Mouse (Mus musculus): ENCODE results near the gene Tle3.

Tle3 gene

GRCm38 (mm10) chr9:61406343-61406742 is 34.2 kb downstream of the Tle3 start:
- Histone ChIP-seq H3K9me3 (ENCODE audit: low read length) (no peaks in the 10 kb centered on the region), H3K4me3 (replicated peaks; ENCODE audit: low read length) (no peak overlapping the region), H3K4me1 (replicated peaks; ENCODE audit: low read depth, low read length) (peaks cover 75% of the 10 kb centered on the region), H3K27me3 (ENCODE audit: insufficient read depth, low read length) (no peaks in the 10 kb centered on the region), H3K36me3 (ENCODE audit: insufficient read depth, low read length) (peaks cover 96% of the 10 kb centered on the region)
- no peak for TF ChIP-seq CTCF (conservative IDR thresholded peaks at IDR 0.05; ENCODE audit: low read length)
- TF ChIP-seq POU5F1 (IDR thresholded peaks at IDR 0.05; ENCODE audit: borderline replicate concordance, low read length), result no peak
- TF ChIP-seq NANOG (IDR thresholded peaks at IDR 0.05; ENCODE audit: borderline replicate concordance, low read length), result no peak

- no peaks in the 10 kb centered on the region for H3K27me3 ChIP-seq (ENCODE audit: insufficient read depth, low read length)
- peaks cover 96% of the 10 kb centered on the region for H3K36me3 ChIP-seq (ENCODE audit: insufficient read depth, low read length)
- H3K4me3 ChIP-seq (replicated peaks; ENCODE audit: low read length), result no peak overlapping the region
- H3K9me3 ChIP-seq (ENCODE audit: low read length), result no peaks in the 10 kb centered on the region
- peaks cover 50% of the 10 kb centered on the region for H3K4me1 ChIP-seq (replicated peaks; ENCODE audit: low read depth, low read length)
- TF ChIP-seq POU5F1 (IDR thresholded peaks at IDR 0.05; ENCODE audit: borderline replicate concordance, low read length), result no peak
- TF ChIP-seq NANOG (IDR thresholded peaks at IDR 0.05; ENCODE audit: borderline replicate concordance, low read length), result no peak
- no peak for TF ChIP-seq CTCF (conservative IDR thresholded peaks at IDR 0.05; ENCODE audit: low read length)
Observed at GRCm38 (mm10) chr9:61409046-61409445, 36.9 kb downstream of the Tle3 start.

GRCm38 (mm10) chr9:61413665-61414456 is 41.7 kb downstream of the Tle3 start:
- H3K9me3 ChIP-seq (ENCODE audit: low read length), result no peaks in the 10 kb centered on the region
- TF ChIP-seq POU5F1 (IDR thresholded peaks at IDR 0.05; ENCODE audit: borderline replicate concordance, low read length) (no peak), CTCF (conservative IDR thresholded peaks at IDR 0.05; ENCODE audit: low read length) (no peak), NANOG (IDR thresholded peaks at IDR 0.05; ENCODE audit: borderline replicate concordance, low read length) (no peak)
- H3K4me1 ChIP-seq (replicated peaks; ENCODE audit: low read depth, low read length), result peaks cover 25% of the 10 kb centered on the region

DNA sequence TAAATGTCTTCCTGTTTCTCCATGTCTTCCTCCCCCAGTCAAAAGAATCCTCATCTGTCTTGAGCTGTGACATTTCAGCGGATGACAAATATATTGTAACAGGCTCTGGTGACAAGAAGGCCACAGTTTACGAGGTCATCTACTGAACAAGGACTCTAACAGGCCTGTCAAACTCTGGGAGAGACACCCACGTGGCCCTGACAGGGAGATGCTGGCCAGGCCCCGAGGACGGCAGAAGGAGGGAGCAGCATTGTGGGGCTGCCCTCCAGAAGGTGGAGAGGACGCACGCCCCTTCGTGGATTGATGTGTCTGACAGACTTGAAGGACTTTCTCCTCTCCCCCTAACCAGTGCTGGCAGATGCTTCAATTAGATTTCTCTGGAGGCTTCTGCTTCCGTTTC is 44.4 kb downstream of the Tle3 start:
- Histone ChIP-seq H3K4me1 (replicated peaks; ENCODE audit: low read depth, low read length) (peaks cover 15% of the 10 kb centered on the region), H3K4me3 (replicated peaks; ENCODE audit: low read length) (no peak overlapping the region), H3K27me3 (ENCODE audit: insufficient read depth, low read length) (no peaks in the 10 kb centered on the region), H3K36me3 (ENCODE audit: insufficient read depth, low read length) (peaks cover 78% of the 10 kb centered on the region), H3K9me3 (ENCODE audit: low read length) (no peaks in the 10 kb centered on the region)
- TF ChIP-seq POU5F1 (IDR thresholded peaks at IDR 0.05; ENCODE audit: borderline replicate concordance, low read length), result no peak
- TF ChIP-seq NANOG (IDR thresholded peaks at IDR 0.05; ENCODE audit: borderline replicate concordance, low read length), result no peak

More at GRCm38 (mm10) chr9:61413665-61414456, 41.7 kb downstream of the Tle3 start:
- Histone ChIP-seq H3K36me3 (ENCODE audit: insufficient read depth, low read length) (peaks cover 96% of the 10 kb centered on the region), H3K27me3 (ENCODE audit: insufficient read depth, low read length) (no peaks in the 10 kb centered on the region), H3K4me3 (replicated peaks; ENCODE audit: low read length) (no peak overlapping the region)

DNA sequence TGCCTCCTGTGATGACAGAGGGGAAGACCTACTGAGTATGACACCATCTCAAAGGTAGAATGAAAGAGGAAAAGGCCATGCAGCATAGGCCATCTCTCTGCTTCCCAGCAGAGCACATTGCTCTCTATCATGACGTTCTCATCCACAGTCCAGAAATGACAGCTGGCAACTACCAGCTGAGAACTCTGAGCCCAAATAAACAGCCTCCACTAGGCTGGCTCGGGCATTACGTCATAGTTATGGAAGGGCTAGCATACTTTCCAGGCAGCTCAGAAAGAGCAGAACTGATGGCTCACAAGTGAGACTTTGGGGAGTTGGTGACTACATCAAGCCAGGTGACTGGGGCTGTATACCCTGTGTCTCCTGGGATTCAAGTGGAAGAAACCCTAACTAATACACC is 49.5 kb downstream of the Tle3 start:
- Histone ChIP-seq H3K27me3 (ENCODE audit: insufficient read depth, low read length) (no peaks in the 10 kb centered on the region), H3K4me1 (replicated peaks; ENCODE audit: low read depth, low read length) (peaks cover 7% of the 10 kb centered on the region), H3K9me3 (ENCODE audit: low read length) (no peaks in the 10 kb centered on the region), H3K4me3 (replicated peaks; ENCODE audit: low read length) (no peak overlapping the region), H3K36me3 (ENCODE audit: insufficient read depth, low read length) (peaks cover 27% of the 10 kb centered on the region)
- no peak for TF ChIP-seq POU5F1 (IDR thresholded peaks at IDR 0.05; ENCODE audit: borderline replicate concordance, low read length)
- no peak for TF ChIP-seq NANOG (IDR thresholded peaks at IDR 0.05; ENCODE audit: borderline replicate concordance, low read length)
- no peak for TF ChIP-seq CTCF (conservative IDR thresholded peaks at IDR 0.05; ENCODE audit: low read length)

- H3K4me1 ChIP-seq (replicated peaks; ENCODE audit: low read depth, low read length), result no peaks in the 10 kb centered on the region
- H3K36me3 ChIP-seq (ENCODE audit: insufficient read depth, low read length), result peaks cover 5% of the 10 kb centered on the region
- 0 out of 2 replicates have a peak, but pooled peaks cover 3% of the 10 kb centered on the region for H3K27me3 ChIP-seq (ENCODE audit: insufficient read depth, low read length)
- no peak overlapping the region for H3K4me3 ChIP-seq (replicated peaks; ENCODE audit: low read length)
- H3K9me3 ChIP-seq (ENCODE audit: low read length), result no peaks in the 10 kb centered on the region
- TF ChIP-seq NANOG (IDR thresholded peaks at IDR 0.05; ENCODE audit: borderline replicate concordance, low read length), result no peak
- TF ChIP-seq CTCF (conservative IDR thresholded peaks at IDR 0.05; ENCODE audit: low read length), result no peak
- no peak for TF ChIP-seq POU5F1 (IDR thresholded peaks at IDR 0.05; ENCODE audit: borderline replicate concordance, low read length)
Observed at GRCm38 (mm10) chr9:61424245-61424644, 52.1 kb downstream of the Tle3 start.

- Histone ChIP-seq H3K27me3 (ENCODE audit: insufficient read depth, low read length) (0 out of 2 replicates have a peak, but pooled peaks cover 9% of the 10 kb centered on the region), H3K4me1 (replicated peaks; ENCODE audit: low read depth, low read length) (peaks cover 11% of the 10 kb centered on the region), H3K9me3 (ENCODE audit: low read length) (no peaks in the 10 kb centered on the region), H3K36me3 (ENCODE audit: insufficient read depth, low read length) (no peaks in the 10 kb centered on the region), H3K4me3 (replicated peaks; ENCODE audit: low read length) (no peak overlapping the region)
- no peak for TF ChIP-seq CTCF (conservative IDR thresholded peaks at IDR 0.05; ENCODE audit: low read length)
- no peak for TF ChIP-seq POU5F1 (IDR thresholded peaks at IDR 0.05; ENCODE audit: borderline replicate concordance, low read length)
- TF ChIP-seq NANOG (IDR thresholded peaks at IDR 0.05; ENCODE audit: borderline replicate concordance, low read length), result no peak
Observed at GRCm38 (mm10) chr9:61426493-61426892, 54.3 kb downstream of the Tle3 start.

DNA sequence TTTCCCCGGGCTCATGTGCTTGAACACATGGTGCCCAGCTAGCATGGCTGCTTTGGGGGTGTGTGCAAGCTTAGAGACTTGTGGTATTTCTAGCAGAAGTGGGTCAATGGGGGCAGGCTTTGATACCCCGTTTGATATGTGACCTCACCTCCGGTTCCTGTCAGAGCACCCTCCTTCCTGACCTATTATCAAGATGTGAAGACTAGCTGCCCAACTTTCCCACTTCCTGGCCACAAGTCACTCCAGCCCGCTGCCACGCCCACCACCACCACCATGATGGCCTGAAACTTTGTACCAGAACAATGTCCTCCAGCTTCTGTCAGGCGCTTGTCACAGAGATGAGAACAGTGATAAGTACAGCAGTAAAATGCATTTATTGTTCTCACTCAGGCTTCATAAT is 54.9 kb downstream of the Tle3 start:
- no peaks in the 10 kb centered on the region for H3K36me3 ChIP-seq (ENCODE audit: insufficient read depth, low read length)
- H3K9me3 ChIP-seq (ENCODE audit: low read length), result no peaks in the 10 kb centered on the region
- 0 out of 2 replicates have a peak, but pooled peaks cover 10% of the 10 kb centered on the region for H3K27me3 ChIP-seq (ENCODE audit: insufficient read depth, low read length)

More for the DNA sequence above, 54.9 kb downstream of the Tle3 start:
- peaks cover 11% of the 10 kb centered on the region for H3K4me1 ChIP-seq (replicated peaks; ENCODE audit: low read depth, low read length)
- H3K4me3 ChIP-seq (replicated peaks; ENCODE audit: low read length), result no peak overlapping the region
- TF ChIP-seq NANOG (IDR thresholded peaks at IDR 0.05; ENCODE audit: borderline replicate concordance, low read length) (no peak), CTCF (conservative IDR thresholded peaks at IDR 0.05; ENCODE audit: low read length) (no peak), POU5F1 (IDR thresholded peaks at IDR 0.05; ENCODE audit: borderline replicate concordance, low read length) (no peak)
